Mouse (Mus musculus): ENCODE results near the gene Xrcc4. TPM values are rescaled to one million over a fixed set of nuclear protein-coding genes. Genes with fewer than 3 reads are reported as not detected.
A peak's percentile ranks its signal among the peaks of the same experiment; 100 is the strongest.

Xrcc4 gene
- polyA plus RNA-seq, 1 experiment = 0.06 TPM

- H3K4me3 ChIP-seq (replicated peaks) = peak overlapping the region; percentile 49
- H3K27me3 ChIP-seq (ENCODE audit: control insufficient read depth) = peaks cover 65% of the 10 kb centered on the region
- H3K36me3 ChIP-seq (ENCODE audit: control insufficient read depth) = no peaks in the 10 kb centered on the region
- no peaks in the 10 kb centered on the region; the same call in 1 of the 2 replicates for H3K9me3 ChIP-seq (ENCODE audit: control insufficient read depth, low read length)
- peaks cover 12% of the 10 kb centered on the region for H3K4me1 ChIP-seq (ENCODE audit: control insufficient read depth)
- TF ChIP-seq TAL1 (IDR thresholded peaks at IDR 0.05; ENCODE audit: low read length) (no peak), GATA1 (IDR thresholded peaks at IDR 0.05; ENCODE audit: low read length) (no peak)
Observed at GRCm38 (mm10) chr13:89739696-89740242, 349.6 kb downstream of the Xrcc4 start.

GRCm38 (mm10) chr13:89738776-89739695 is 350.4 kb downstream of the Xrcc4 start:
- Histone ChIP-seq H3K4me1 (ENCODE audit: control insufficient read depth) (peaks cover 12% of the 10 kb centered on the region), H3K27me3 (ENCODE audit: control insufficient read depth) (peaks cover 63% of the 10 kb centered on the region), H3K9me3 (ENCODE audit: control insufficient read depth, low read length) (no peaks in the 10 kb centered on the region; the same call in 1 of the 2 replicates), H3K4me3 (replicated peaks) (peak overlapping the region; percentile 49), H3K36me3 (ENCODE audit: control insufficient read depth) (no peaks in the 10 kb centered on the region)
- no peak for TF ChIP-seq TAL1 (IDR thresholded peaks at IDR 0.05; ENCODE audit: low read length)
- no peak for TF ChIP-seq GATA1 (IDR thresholded peaks at IDR 0.05; ENCODE audit: low read length)

GRCm38 (mm10) chr13:89738275-89738674 is 351.1 kb downstream of the Xrcc4 start:
- Histone ChIP-seq H3K9me3 (ENCODE audit: control insufficient read depth, low read length) (no peaks in the 10 kb centered on the region; the same call in 1 of the 2 replicates), H3K4me1 (ENCODE audit: control insufficient read depth) (peaks cover 12% of the 10 kb centered on the region), H3K4me3 (replicated peaks) (no peak overlapping the region), H3K27me3 (ENCODE audit: control insufficient read depth) (peaks cover 56% of the 10 kb centered on the region), H3K36me3 (ENCODE audit: control insufficient read depth) (no peaks in the 10 kb centered on the region)
- no peak for TF ChIP-seq TAL1 (IDR thresholded peaks at IDR 0.05; ENCODE audit: low read length)
- TF ChIP-seq GATA1 (IDR thresholded peaks at IDR 0.05; ENCODE audit: low read length) = no peak

- no peak for TF ChIP-seq GATA1 (IDR thresholded peaks at IDR 0.05; ENCODE audit: low read length)
- TF ChIP-seq TAL1 (IDR thresholded peaks at IDR 0.05; ENCODE audit: low read length) = no peak
- H3K27me3 ChIP-seq (ENCODE audit: control insufficient read depth) = peaks cover 24% of the 10 kb centered on the region
- H3K4me3 ChIP-seq (replicated peaks) = no peak overlapping the region
- no peaks in the 10 kb centered on the region for H3K9me3 ChIP-seq (ENCODE audit: control insufficient read depth, low read length)
- no peaks in the 10 kb centered on the region for H3K36me3 ChIP-seq (ENCODE audit: control insufficient read depth)
- peaks cover 8% of the 10 kb centered on the region for H3K4me1 ChIP-seq (ENCODE audit: control insufficient read depth)
Observed at GRCm38 (mm10) chr13:89735111-89735510, 354.3 kb downstream of the Xrcc4 start.

GRCm38 (mm10) chr13:89726492-89726891 is 362.9 kb downstream of the Xrcc4 start:
- Histone ChIP-seq H3K4me1 (ENCODE audit: control insufficient read depth) (no peaks in the 10 kb centered on the region), H3K36me3 (ENCODE audit: control insufficient read depth) (no peaks in the 10 kb centered on the region), H3K9me3 (ENCODE audit: control insufficient read depth, low read length) (no peaks in the 10 kb centered on the region), H3K27me3 (ENCODE audit: control insufficient read depth) (no peaks in the 10 kb centered on the region), H3K4me3 (replicated peaks) (no peak overlapping the region)
- TF ChIP-seq GATA1 (IDR thresholded peaks at IDR 0.05; ENCODE audit: low read length) = no peak
- TF ChIP-seq TAL1 (IDR thresholded peaks at IDR 0.05; ENCODE audit: low read length) = no peak

Other genes starting within 250 kb of the Xrcc4 start
- 0.07 and 0.11 TPM in 2 replicates for gene Tmem167, start 485 bp downstream of the Xrcc4 start, polyA plus RNA-seq (2012)